Mouse (Mus musculus) embryonic facial prominence, embryonic 10.5 days (tissue): ENCODE results near the gene Cwh43. TPM values are rescaled to one million over a fixed set of nuclear protein-coding genes. Genes with fewer than 3 reads are reported as not detected.
A peak's percentile ranks its signal among the peaks of the same experiment; 100 is the strongest.
"Not testable (repeated sequence)": the region's sequence is repeated elsewhere in the genome, so short reads cannot be mapped to it uniquely, and the experiment has no call there.

ENCODE experiments used
- DNase-seq: peaks from one replicate; pipeline ENCODE4 v3.0.0-alpha.2; 2017; ENCODE audit warnings: low spot score
- H3K27ac ChIP-seq: fragments of 300-500 bp; sonication (generic); replicated peaks from 2 replicates; pipeline ENCODE4 v1.5.1; 2016; ENCODE audit warnings: mild to moderate bottlenecking
- H3K27me3 ChIP-seq: fragments of 300-500 bp; sonication (generic); replicated peaks from 2 replicates; pipeline ENCODE4 v1.6.1; 2016; ENCODE audit warnings: low read depth, mild to moderate bottlenecking; ENCODE audit not compliant: poor library complexity, severe bottlenecking
- H3K36me3 ChIP-seq: fragments of 300-500 bp; sonication (generic); replicated peaks from 2 replicates; pipeline ENCODE4 v1.6.1; 2016; ENCODE audit warnings: mild to moderate bottlenecking, moderate library complexity
- H3K4me1 ChIP-seq: fragments of 300-500 bp; sonication (generic); 2 replicates; pipeline ENCODE4 v1.6.1; 2016
- H3K4me3 ChIP-seq: fragments of 300-500 bp; sonication (generic); 2 replicates; pipeline ENCODE4 v1.5.1; 2016; ENCODE audit warnings: mild to moderate bottlenecking, moderate library complexity
- H3K9me3 ChIP-seq: fragments of 300-500 bp; sonication (generic); 2 replicates; pipeline ENCODE4 v1.6.1; 2016; ENCODE audit warnings: mild to moderate bottlenecking
- WGBS: fragments of 180-500 bp; shearing (Covaris S2); methylation state at CpG from one replicate; pipeline ENCODE4 v1.1.7; 2016; 5-methylcytosine and 5-hydroxymethylcytosine counted together
- polyA plus RNA-seq: library from polyadenylated mRNA; unstranded; fragments of >200 nt; fragmentation: Nextera tagmentation; extraction: Ambion mirVana; gene quantifications from 2 replicates; pipeline ENCODE4 v1.2.1, GENCODE M21; 2016

The Cwh43 gene
- polyA plus RNA-seq, 1 experiment from 2014 or later = not detected

GRCm38 (mm10) chr5:73454502-73455306 is 48.8 kb downstream of the Cwh43 start:
- Histone ChIP-seq H3K9me3 (no peaks in the 10 kb centered on the region), H3K36me3 (no peaks in the 10 kb centered on the region), H3K27me3 (no peaks in the 10 kb centered on the region), H3K4me3 (no peak overlapping the region), H3K4me1 (no peaks in the 10 kb centered on the region), H3K27ac (no peak overlapping the region)
- no peak for DNase-seq
- WGBS = 84% methylated on average over 2 of the region's 2 CpGs

GRCm38 (mm10) chr5:73455307-73455687 is 49.4 kb downstream of the Cwh43 start:
- no peak overlapping the region for H3K4me3 ChIP-seq
- no peaks in the 10 kb centered on the region for H3K4me1 ChIP-seq
- no peak overlapping the region for H3K27ac ChIP-seq
- no peak for DNase-seq
- WGBS = 90% methylated on average over 5 of the region's 5 CpGs
- H3K36me3 ChIP-seq = no peaks in the 10 kb centered on the region
- H3K9me3 ChIP-seq = no peaks in the 10 kb centered on the region
- H3K27me3 ChIP-seq = no peaks in the 10 kb centered on the region

- no peak overlapping the region for H3K4me3 ChIP-seq
- no peak for DNase-seq
- no peaks in the 10 kb centered on the region for H3K4me1 ChIP-seq
- peaks cover 4% of the 10 kb centered on the region; the same call in 1 of the 2 replicates for H3K9me3 ChIP-seq
- 87% methylated on average over 16 of the region's 16 CpGs for WGBS
- H3K27ac ChIP-seq = no peak overlapping the region
- no peaks in the 10 kb centered on the region for H3K36me3 ChIP-seq
- no peaks in the 10 kb centered on the region for H3K27me3 ChIP-seq
Measured at GRCm38 (mm10) chr5:73468462-73469433, 62.9 kb downstream of the Cwh43 start.

GRCm38 (mm10) chr5:73474412-73475405 is 68.8 kb downstream of the Cwh43 start:
- H3K27ac ChIP-seq = no peak overlapping the region
- no peaks in the 10 kb centered on the region for H3K27me3 ChIP-seq
- H3K4me1 ChIP-seq = no peaks in the 10 kb centered on the region
- H3K9me3 ChIP-seq = no peaks in the 10 kb centered on the region
- no peaks in the 10 kb centered on the region for H3K36me3 ChIP-seq
- 92% methylated on average over 20 of the region's 20 CpGs for WGBS
- H3K4me3 ChIP-seq = no peak overlapping the region
- no peak for DNase-seq

- no peak within 1 kb of the TSS for H3K27ac ChIP-seq
- no peaks in the 10 kb centered on the region for H3K36me3 ChIP-seq
- H3K27me3 ChIP-seq = no peaks in the 10 kb centered on the region
- 0 out of 2 replicates have a peak, but pooled peaks cover 2% of the 10 kb centered on the region for H3K4me1 ChIP-seq
- no peaks in the 10 kb centered on the region for H3K9me3 ChIP-seq
- 85% methylated on average over 7 of the region's 7 CpGs for WGBS
- no peak within 1 kb of the TSS for H3K4me3 ChIP-seq
- DNase-seq = no peak
Measured at GRCm38 (mm10) chr5:73480700-73481099, 74.8 kb downstream of the Cwh43 start, which contains the start of gene Dcun1d4. Gene Dcun1d4, plus strand, starts transcription at chr5:73481000.

GRCm38 (mm10) chr5:73481401-73481800 is 75.5 kb downstream of the Cwh43 start:
- DNase-seq = no peak
- 86% methylated on average over 7 of the region's 7 CpGs for WGBS
- Histone ChIP-seq H3K4me3 (no peak overlapping the region), H3K27me3 (no peaks in the 10 kb centered on the region), H3K36me3 (no peaks in the 10 kb centered on the region), H3K4me1 (0 out of 2 replicates have a peak, but pooled peaks cover 2% of the 10 kb centered on the region), H3K9me3 (no peaks in the 10 kb centered on the region), H3K27ac (no peak overlapping the region)

- not testable (repeated sequence) for H3K27ac ChIP-seq, H3K36me3 ChIP-seq, H3K27me3 ChIP-seq, H3K9me3 ChIP-seq, H3K4me1 ChIP-seq, H3K4me3 ChIP-seq, DNase-seq
- 83% methylated on average over 1 of the region's 1 CpGs for WGBS
Measured at GRCm38 (mm10) chr5:73482381-73482780, 76.5 kb downstream of the Cwh43 start.

GRCm38 (mm10) chr5:73484016-73484615 is 78.2 kb downstream of the Cwh43 start:
- no peaks in the 10 kb centered on the region for H3K36me3 ChIP-seq
- no peak for DNase-seq
- no peak overlapping the region for H3K27ac ChIP-seq

GRCm38 (mm10) chr5:73486451-73486850 is 80.6 kb downstream of the Cwh43 start:
- no peak overlapping the region for H3K4me3 ChIP-seq
- WGBS = 57% methylated on average over 4 of the region's 4 CpGs
- DNase-seq = no peak
- H3K4me1 ChIP-seq = peaks cover 10% of the 10 kb centered on the region
- H3K27ac ChIP-seq = no peak overlapping the region
- no peaks in the 10 kb centered on the region for H3K27me3 ChIP-seq
- no peaks in the 10 kb centered on the region for H3K36me3 ChIP-seq
- no peaks in the 10 kb centered on the region for H3K9me3 ChIP-seq

More at GRCm38 (mm10) chr5:73484016-73484615, 78.2 kb downstream of the Cwh43 start:
- H3K4me1 ChIP-seq = 0 out of 2 replicates have a peak, but pooled peaks cover 2% of the 10 kb centered on the region
- no peaks in the 10 kb centered on the region for H3K27me3 ChIP-seq
- no peaks in the 10 kb centered on the region for H3K9me3 ChIP-seq
- WGBS = 67% methylated on average over 5 of the region's 5 CpGs
- H3K4me3 ChIP-seq = no peak overlapping the region

- DNase-seq = peak; percentile 68
- Histone ChIP-seq H3K27me3 (no peaks in the 10 kb centered on the region), H3K4me1 (peaks cover 17% of the 10 kb centered on the region), H3K4me3 (peak overlapping the region; percentile 86), H3K36me3 (no peaks in the 10 kb centered on the region), H3K27ac (peak overlapping the region; percentile 92), H3K9me3 (no peaks in the 10 kb centered on the region)
- 6% methylated on average over 14 of the region's 14 CpGs for WGBS
Measured at GRCm38 (mm10) chr5:73489915-73490314, 84.0 kb downstream of the Cwh43 start.

GRCm38 (mm10) chr5:73490596-73491073 is 84.8 kb downstream of the Cwh43 start:
- H3K27ac ChIP-seq = peak overlapping the region; percentile 92
- DNase-seq = peak; percentile 100
- peak overlapping the region; percentile 86 for H3K4me3 ChIP-seq
- H3K27me3 ChIP-seq = no peaks in the 10 kb centered on the region
- H3K9me3 ChIP-seq = no peaks in the 10 kb centered on the region
- H3K4me1 ChIP-seq = peaks cover 17% of the 10 kb centered on the region
- H3K36me3 ChIP-seq = no peaks in the 10 kb centered on the region
- under 1% methylated on average over 37 of the region's 37 CpGs for WGBS
